Mouse (Mus musculus): Measurements from ENCODE around the gene Acsl5. TPM values are rescaled to one million over a fixed set of nuclear protein-coding genes. Genes with fewer than 3 reads are reported as not detected.

The Acsl5 gene
- polyA plus RNA-seq, 1 experiment from 2014 or later, result 58.7 TPM

DNA sequence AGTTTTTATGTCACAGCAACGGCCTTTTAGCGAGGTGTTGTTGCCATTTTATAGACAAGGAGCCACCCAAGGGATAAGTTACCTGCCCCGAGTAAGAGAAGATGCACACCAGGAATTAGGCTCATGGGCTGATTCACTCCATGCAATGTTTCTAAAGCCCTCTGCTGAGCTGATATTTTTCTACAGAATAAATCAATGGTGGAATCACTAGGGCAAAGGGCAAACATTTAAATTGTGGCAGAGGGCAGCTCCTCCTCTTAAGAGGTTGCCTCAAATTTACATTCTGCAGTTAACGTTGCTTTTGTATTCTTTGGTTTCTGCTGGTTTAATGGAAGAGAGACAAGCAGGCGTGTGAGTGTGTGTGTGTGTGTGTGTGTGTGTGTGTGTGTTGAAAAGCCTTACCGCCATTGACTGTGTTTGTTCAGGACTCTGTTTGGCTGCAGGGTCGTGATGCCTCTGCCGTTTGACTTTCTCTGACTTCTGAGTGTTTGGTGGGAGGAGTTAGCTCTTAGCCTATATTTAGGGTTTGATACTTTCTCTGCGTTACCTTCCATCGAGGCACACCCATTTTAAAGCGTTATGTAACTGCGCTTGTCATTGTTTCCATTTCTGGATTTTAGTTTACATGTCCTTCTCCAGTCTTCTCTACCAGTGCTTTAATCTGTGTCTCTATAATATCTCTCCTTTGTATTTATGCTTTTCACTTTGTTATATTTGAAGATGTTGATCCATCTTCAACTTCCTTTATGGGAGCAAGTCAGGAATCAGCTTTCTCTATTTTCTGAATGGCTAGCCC lies 8.8 kb downstream of the Acsl5 start:
- ATAC-seq (ENCODE audit: insufficient number of reproducible peaks, insufficient read depth, low FRiP score, low read depth), result no peak
- Histone ChIP-seq H3K27ac (ENCODE audit: low read length) (no peak overlapping the region), H3K27me3 (ENCODE audit: control insufficient read depth, insufficient read depth, low read length) (no peaks in the 10 kb centered on the region), H3K36me3 (ENCODE audit: control insufficient read depth, insufficient read depth, low read length) (no peaks in the 10 kb centered on the region), H3K4me1 (ENCODE audit: control insufficient read depth, insufficient read depth, low read length) (no peaks in the 10 kb centered on the region; the same call in 1 of the 2 replicates), H3K9me3 (ENCODE audit: control insufficient read depth, low read depth, low read length) (no peaks in the 10 kb centered on the region), H3K4me2 (replicated peaks; ENCODE audit: low read depth, low read length) (no peak overlapping the region), H3K4me3 (ENCODE audit: low read depth, low read length) (no peak overlapping the region), H3K9ac (replicated peaks; ENCODE audit: low read depth, low read length) (no peak overlapping the region)
- 43% methylated on average over 12 of the region's 12 CpGs for WGBS

DNA sequence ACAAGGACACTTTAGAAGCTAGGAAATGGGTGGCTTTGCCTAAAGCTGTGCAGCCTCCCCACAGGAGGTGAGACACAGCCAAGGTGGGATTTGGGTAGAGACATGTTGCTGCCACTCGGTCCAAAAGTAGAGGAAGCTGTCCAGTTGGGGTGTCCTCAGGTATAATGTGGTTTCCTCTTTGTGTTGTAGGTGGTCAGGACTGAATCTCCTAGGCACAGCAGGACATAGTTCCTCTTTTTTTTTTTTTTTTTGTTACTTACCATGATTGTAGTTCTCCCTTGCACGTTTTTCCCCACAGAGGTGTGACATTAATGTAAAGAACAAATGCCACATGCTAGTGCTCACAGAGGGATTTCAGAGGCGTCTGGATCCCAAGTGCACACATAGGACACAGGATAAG lies 13.5 kb downstream of the Acsl5 start:
- ATAC-seq (ENCODE audit: insufficient number of reproducible peaks, insufficient read depth, low FRiP score, low read depth), result no peak
- Histone ChIP-seq H3K36me3 (ENCODE audit: control insufficient read depth, insufficient read depth, low read length) (no peaks in the 10 kb centered on the region), H3K27me3 (ENCODE audit: control insufficient read depth, insufficient read depth, low read length) (no peaks in the 10 kb centered on the region), H3K4me1 (ENCODE audit: control insufficient read depth, insufficient read depth, low read length) (peaks cover 7% of the 10 kb centered on the region), H3K4me2 (replicated peaks; ENCODE audit: low read depth, low read length) (no peak overlapping the region), H3K27ac (ENCODE audit: low read length) (no peak overlapping the region), H3K4me3 (ENCODE audit: low read depth, low read length) (no peak overlapping the region), H3K9ac (replicated peaks; ENCODE audit: low read depth, low read length) (no peak overlapping the region), H3K9me3 (ENCODE audit: control insufficient read depth, low read depth, low read length) (no peaks in the 10 kb centered on the region)
- WGBS, result 74% methylated on average over 3 of the region's 3 CpGs

DNA sequence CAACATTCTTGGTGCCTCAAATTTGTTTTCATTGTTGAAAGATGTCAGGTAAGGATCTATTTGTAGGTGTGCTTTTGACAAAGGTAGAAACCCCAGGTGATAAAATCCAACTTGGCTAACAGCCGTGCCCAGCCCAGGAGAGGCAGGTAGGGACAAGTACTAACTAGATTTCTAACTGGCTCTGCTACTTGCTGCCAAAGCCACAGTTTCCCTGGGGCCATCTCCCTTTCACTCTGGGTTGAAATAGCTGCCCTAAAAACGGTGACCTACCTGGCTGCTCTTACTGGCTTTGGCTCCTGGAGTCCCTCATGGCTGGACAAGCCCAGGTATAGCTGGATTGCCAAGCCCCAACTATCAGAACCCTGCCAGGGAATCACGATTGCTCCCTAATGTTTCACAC lies 15.0 kb downstream of the Acsl5 start:
- H3K36me3 ChIP-seq (ENCODE audit: control insufficient read depth, insufficient read depth, low read length), result no peaks in the 10 kb centered on the region
- no peak overlapping the region for H3K4me2 ChIP-seq (replicated peaks; ENCODE audit: low read depth, low read length)
- no peak overlapping the region for H3K9ac ChIP-seq (replicated peaks; ENCODE audit: low read depth, low read length)
- no peaks in the 10 kb centered on the region for H3K27me3 ChIP-seq (ENCODE audit: control insufficient read depth, insufficient read depth, low read length)
- no peak overlapping the region for H3K4me3 ChIP-seq (ENCODE audit: low read depth, low read length)
- no peaks in the 10 kb centered on the region for H3K9me3 ChIP-seq (ENCODE audit: control insufficient read depth, low read depth, low read length)
- WGBS, result 76% methylated on average over 3 of the region's 3 CpGs
- H3K4me1 ChIP-seq (ENCODE audit: control insufficient read depth, insufficient read depth, low read length), result peaks cover 7% of the 10 kb centered on the region
- peak overlapping the region; percentile 63; the same call in 1 of the 2 replicates for H3K27ac ChIP-seq (ENCODE audit: low read length)
- ATAC-seq (ENCODE audit: insufficient number of reproducible peaks, insufficient read depth, low FRiP score, low read depth), result no peak

DNA sequence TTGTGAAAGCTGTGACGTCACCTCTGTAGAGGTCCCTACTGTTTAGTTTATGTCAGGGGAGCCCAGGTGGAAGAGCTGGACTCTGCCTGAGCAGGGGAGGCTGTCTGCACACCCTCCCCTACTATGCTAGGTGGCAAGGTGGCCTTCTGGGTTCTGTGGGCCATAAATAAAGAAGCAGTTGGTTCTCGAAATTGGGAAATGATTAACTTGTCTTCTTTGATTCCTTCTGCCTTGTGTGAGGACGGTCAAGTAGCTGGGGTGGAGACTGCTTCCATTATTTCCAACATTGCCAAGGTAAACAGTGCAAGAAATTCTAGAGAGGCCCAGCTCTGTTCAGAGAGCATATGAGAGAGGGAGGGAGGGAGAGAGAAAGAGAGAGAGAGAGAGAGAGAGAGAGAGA lies 16.4 kb downstream of the Acsl5 start:
- Histone ChIP-seq H3K27me3 (ENCODE audit: control insufficient read depth, insufficient read depth, low read length) (no peaks in the 10 kb centered on the region), H3K4me3 (ENCODE audit: low read depth, low read length) (no peak overlapping the region), H3K4me2 (replicated peaks; ENCODE audit: low read depth, low read length) (no peak overlapping the region), H3K36me3 (ENCODE audit: control insufficient read depth, insufficient read depth, low read length) (no peaks in the 10 kb centered on the region), H3K4me1 (ENCODE audit: control insufficient read depth, insufficient read depth, low read length) (peaks cover 7% of the 10 kb centered on the region), H3K9me3 (ENCODE audit: control insufficient read depth, low read depth, low read length) (no peaks in the 10 kb centered on the region), H3K9ac (replicated peaks; ENCODE audit: low read depth, low read length) (no peak overlapping the region), H3K27ac (ENCODE audit: low read length) (peak overlapping the region; percentile 75; the same call in 1 of the 2 replicates)
- WGBS, result 63% methylated on average over 3 of the region's 3 CpGs
- ATAC-seq (ENCODE audit: insufficient number of reproducible peaks, insufficient read depth, low FRiP score, low read depth), result peak; percentile 67

DNA sequence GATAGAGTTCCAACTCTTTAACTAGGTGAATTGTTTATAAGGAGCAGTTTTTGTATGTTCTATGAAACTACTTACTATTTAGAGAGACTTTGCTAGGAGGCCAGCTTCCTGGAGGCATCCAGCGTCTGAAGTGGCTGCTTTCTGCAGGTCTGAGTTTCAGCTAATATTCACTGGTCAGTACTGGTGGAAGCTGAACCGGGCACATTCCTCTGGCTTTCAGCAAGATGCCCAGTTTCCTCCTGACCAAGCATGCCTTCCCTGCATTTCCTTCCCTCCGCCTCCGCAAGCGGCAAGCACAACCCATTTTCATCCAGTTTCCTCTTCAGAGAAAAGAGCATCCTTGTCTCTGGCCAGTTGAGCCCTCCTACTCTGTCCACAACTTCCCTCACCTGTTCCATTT lies 17.3 kb downstream of the Acsl5 start:
- Histone ChIP-seq H3K9ac (replicated peaks; ENCODE audit: low read depth, low read length) (no peak overlapping the region), H3K27ac (ENCODE audit: low read length) (peak overlapping the region; percentile 75), H3K27me3 (ENCODE audit: control insufficient read depth, insufficient read depth, low read length) (no peaks in the 10 kb centered on the region), H3K9me3 (ENCODE audit: control insufficient read depth, low read depth, low read length) (no peaks in the 10 kb centered on the region), H3K4me3 (ENCODE audit: low read depth, low read length) (no peak overlapping the region), H3K36me3 (ENCODE audit: control insufficient read depth, insufficient read depth, low read length) (no peaks in the 10 kb centered on the region), H3K4me1 (ENCODE audit: control insufficient read depth, insufficient read depth, low read length) (peaks cover 7% of the 10 kb centered on the region), H3K4me2 (replicated peaks; ENCODE audit: low read depth, low read length) (no peak overlapping the region)
- WGBS, result 74% methylated on average over 5 of the region's 5 CpGs
- no peak for ATAC-seq (ENCODE audit: insufficient number of reproducible peaks, insufficient read depth, low FRiP score, low read depth)

DNA sequence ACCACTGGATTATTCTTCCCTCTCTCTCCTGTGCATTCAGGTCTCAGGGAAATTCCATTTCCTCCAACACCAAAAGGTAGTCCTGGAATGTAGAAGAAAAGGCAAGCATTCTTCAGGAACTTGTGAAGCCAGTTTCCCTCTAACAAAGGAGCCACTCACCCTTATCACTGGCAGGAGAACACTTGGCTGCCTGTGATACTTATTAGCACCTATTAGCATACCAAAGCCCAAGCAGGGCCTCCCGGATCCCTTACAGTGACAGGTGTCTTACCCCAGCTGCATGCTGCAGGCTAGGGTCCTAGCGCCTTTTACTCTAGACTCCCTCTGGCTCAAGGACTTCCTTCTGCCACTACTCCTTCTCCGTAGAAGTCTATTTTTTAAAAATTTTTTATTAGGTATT lies 19.7 kb downstream of the Acsl5 start:
- no peaks in the 10 kb centered on the region for H3K27me3 ChIP-seq (ENCODE audit: control insufficient read depth, insufficient read depth, low read length)
- no peak overlapping the region for H3K4me2 ChIP-seq (replicated peaks; ENCODE audit: low read depth, low read length)
- no peak overlapping the region for H3K4me3 ChIP-seq (ENCODE audit: low read depth, low read length)
- no peaks in the 10 kb centered on the region for H3K9me3 ChIP-seq (ENCODE audit: control insufficient read depth, low read depth, low read length)
- 0 out of 2 replicates have a peak overlapping the region, but pooled peaks have one; percentile 49 for H3K27ac ChIP-seq (ENCODE audit: low read length)
- WGBS, result 47% methylated on average over 3 of the region's 3 CpGs
- H3K36me3 ChIP-seq (ENCODE audit: control insufficient read depth, insufficient read depth, low read length), result no peaks in the 10 kb centered on the region
- H3K9ac ChIP-seq (replicated peaks; ENCODE audit: low read depth, low read length), result no peak overlapping the region
- H3K4me1 ChIP-seq (ENCODE audit: control insufficient read depth, insufficient read depth, low read length), result peaks cover 7% of the 10 kb centered on the region
- peak; percentile 73 for ATAC-seq (ENCODE audit: insufficient number of reproducible peaks, insufficient read depth, low FRiP score, low read depth)

DNA sequence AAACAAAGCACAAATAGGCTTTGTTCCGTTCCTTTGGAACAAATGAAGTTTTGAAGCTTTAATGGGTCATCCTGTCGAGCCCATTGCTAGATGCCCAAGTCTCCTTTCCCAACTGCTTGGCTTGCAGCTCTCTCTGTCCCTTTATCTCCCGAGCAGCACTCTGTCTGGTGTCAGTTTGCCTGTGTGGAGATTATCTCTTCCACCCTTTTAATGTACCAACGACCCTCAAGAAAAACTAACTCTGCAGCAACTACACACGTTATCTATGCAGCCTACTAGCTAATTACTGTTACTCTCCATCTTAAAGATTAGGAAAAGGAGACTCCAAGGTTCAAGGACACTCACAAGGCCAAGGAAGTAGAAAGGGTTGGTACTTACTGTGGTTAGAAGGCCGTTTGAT lies 21.6 kb downstream of the Acsl5 start:
- H3K4me2 ChIP-seq (replicated peaks; ENCODE audit: low read depth, low read length), result no peak overlapping the region
- no peak overlapping the region for H3K4me3 ChIP-seq (ENCODE audit: low read depth, low read length)
- ATAC-seq (ENCODE audit: insufficient number of reproducible peaks, insufficient read depth, low FRiP score, low read depth), result no peak
- H3K4me1 ChIP-seq (ENCODE audit: control insufficient read depth, insufficient read depth, low read length), result 0 out of 2 replicates have a peak, but pooled peaks cover 2% of the 10 kb centered on the region
- WGBS, result 74% methylated on average over 6 of the region's 6 CpGs
- H3K9ac ChIP-seq (replicated peaks; ENCODE audit: low read depth, low read length), result no peak overlapping the region
- no peak overlapping the region for H3K27ac ChIP-seq (ENCODE audit: low read length)
- no peaks in the 10 kb centered on the region for H3K36me3 ChIP-seq (ENCODE audit: control insufficient read depth, insufficient read depth, low read length)
- H3K9me3 ChIP-seq (ENCODE audit: control insufficient read depth, low read depth, low read length), result no peaks in the 10 kb centered on the region
- no peaks in the 10 kb centered on the region for H3K27me3 ChIP-seq (ENCODE audit: control insufficient read depth, insufficient read depth, low read length)

DNA sequence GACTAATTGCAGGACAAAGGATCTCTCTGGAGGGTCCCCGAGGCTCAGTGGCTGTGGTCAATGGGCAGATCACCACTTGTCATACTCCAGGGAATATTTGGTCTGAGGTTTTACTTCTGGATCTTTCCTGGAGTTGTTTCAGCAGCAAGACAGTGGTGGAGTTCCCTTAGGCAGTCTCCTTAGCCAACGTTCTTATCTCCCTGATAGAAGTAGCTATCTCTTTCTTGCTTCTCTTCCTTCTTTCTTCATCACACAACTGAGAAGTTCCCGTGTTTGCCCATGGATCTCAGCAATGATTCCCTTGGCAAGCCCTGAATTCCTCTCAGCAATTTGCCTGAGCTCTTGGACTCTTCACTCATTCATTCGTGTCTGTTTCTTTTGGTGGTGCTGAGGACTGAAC lies 24.4 kb downstream of the Acsl5 start:
- no peak overlapping the region for H3K4me2 ChIP-seq (replicated peaks; ENCODE audit: low read depth, low read length)
- no peak for ATAC-seq (ENCODE audit: insufficient number of reproducible peaks, insufficient read depth, low FRiP score, low read depth)
- H3K4me1 ChIP-seq (ENCODE audit: control insufficient read depth, insufficient read depth, low read length), result no peaks in the 10 kb centered on the region
- H3K27me3 ChIP-seq (ENCODE audit: control insufficient read depth, insufficient read depth, low read length), result no peaks in the 10 kb centered on the region
- peaks cover under 1% of the 10 kb centered on the region; the same call in 1 of the 2 replicates for H3K36me3 ChIP-seq (ENCODE audit: control insufficient read depth, insufficient read depth, low read length)
- H3K9ac ChIP-seq (replicated peaks; ENCODE audit: low read depth, low read length), result no peak overlapping the region
- H3K9me3 ChIP-seq (ENCODE audit: control insufficient read depth, low read depth, low read length), result no peaks in the 10 kb centered on the region
- WGBS, result 75% methylated on average over 4 of the region's 4 CpGs
- no peak overlapping the region for H3K4me3 ChIP-seq (ENCODE audit: low read depth, low read length)
- H3K27ac ChIP-seq (ENCODE audit: low read length), result no peak overlapping the region

DNA sequence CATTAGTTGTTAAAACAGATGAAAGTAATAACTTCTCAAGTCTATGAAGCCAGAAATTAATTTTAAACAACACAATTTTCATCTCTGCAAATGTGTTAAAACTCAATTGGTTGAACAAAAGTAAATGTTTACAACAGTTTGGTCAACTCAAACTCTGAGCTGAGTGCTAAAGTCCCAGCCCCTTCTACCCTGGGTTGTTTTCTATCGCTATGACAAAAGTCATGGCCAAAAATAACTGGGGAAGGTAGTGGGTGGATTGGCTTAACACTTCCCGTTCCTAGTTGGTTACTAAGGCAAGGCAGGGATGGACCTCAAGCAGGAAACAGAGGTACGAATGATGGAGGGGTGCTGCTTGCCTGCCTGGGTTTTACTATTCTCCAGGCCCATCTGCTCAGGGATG lies 25.0 kb downstream of the Acsl5 start:
- no peak overlapping the region for H3K4me2 ChIP-seq (replicated peaks; ENCODE audit: low read depth, low read length)
- no peaks in the 10 kb centered on the region for H3K9me3 ChIP-seq (ENCODE audit: control insufficient read depth, low read depth, low read length)
- H3K36me3 ChIP-seq (ENCODE audit: control insufficient read depth, insufficient read depth, low read length), result peaks cover 7% of the 10 kb centered on the region; the same call in 1 of the 2 replicates
- no peak overlapping the region for H3K4me3 ChIP-seq (ENCODE audit: low read depth, low read length)
- no peak overlapping the region for H3K9ac ChIP-seq (replicated peaks; ENCODE audit: low read depth, low read length)
- no peak overlapping the region for H3K27ac ChIP-seq (ENCODE audit: low read length)
- no peaks in the 10 kb centered on the region for H3K27me3 ChIP-seq (ENCODE audit: control insufficient read depth, insufficient read depth, low read length)
- no peaks in the 10 kb centered on the region for H3K4me1 ChIP-seq (ENCODE audit: control insufficient read depth, insufficient read depth, low read length)
- ATAC-seq (ENCODE audit: insufficient number of reproducible peaks, insufficient read depth, low FRiP score, low read depth), result no peak
- WGBS, result 89% methylated on average over 3 of the region's 3 CpGs
